Mouse (Mus musculus) heart, adult 2 months (tissue): ENCODE measurements around the gene Hist1h3d. TPM values are rescaled to one million over a fixed set of nuclear protein-coding genes. Genes with fewer than 3 reads are reported as not detected.
"Not testable (repeated sequence)": the region's sequence is repeated elsewhere in the genome, so short reads cannot be mapped to it uniquely, and the experiment has no call there.

ENCODE experiments used
- DNase-seq, 2 experiments: peaks; one replicate each; pipeline ENCODE4 v3.0.0; 2021
- H3K27ac ChIP-seq: fragments of 200-600 bp; 2 replicates; pipeline ENCODE4 v1.8.1; 2022
- H3K27me3 ChIP-seq: fragments of 200-500 bp; 2 replicates; pipeline ENCODE4 v1.6.1; 2012; ENCODE audit warnings: mild to moderate bottlenecking, low read length, inconsistent platforms, mixed read lengths; ENCODE audit not compliant: control insufficient read depth, insufficient read depth
- H3K36me3 ChIP-seq: fragments of 200-500 bp; 2 replicates; pipeline ENCODE4 v1.6.1; 2012; ENCODE audit warnings: low read length, inconsistent platforms; ENCODE audit not compliant: control insufficient read depth, insufficient read depth
- H3K4me1 ChIP-seq: fragments of 200-500 bp; 2 replicates; pipeline ENCODE4 v1.6.1; 2011; ENCODE audit warnings: low read length; ENCODE audit not compliant: control insufficient read depth, insufficient read depth
- H3K4me3 ChIP-seq: fragments of 200-600 bp; 2 replicates; pipeline ENCODE4 v1.8.1; 2022
- H3K79me2 ChIP-seq: fragments of 200-500 bp; replicated peaks from 2 replicates; pipeline ENCODE4 v1.6.1; 2012; ENCODE audit warnings: mild to moderate bottlenecking, inconsistent platforms, low read length, moderate library complexity, mixed read lengths; ENCODE audit not compliant: control insufficient read depth, insufficient read depth
- H3K9ac ChIP-seq: fragments of 200-500 bp; 2 replicates; pipeline ENCODE4 v1.6.1; 2012; ENCODE audit warnings: low read depth, mild to moderate bottlenecking, control low read depth, inconsistent platforms, low read length, mixed read lengths
- CTCF ChIP-seq: fragments of 200-600 bp; IDR thresholded peaks from 2 replicates; pipeline ENCODE4 v1.8.1; 2022; ENCODE audit warnings: antibody characterized with exemption, mild to moderate bottlenecking, moderate library complexity
- EP300 ChIP-seq: fragments of 200-500 bp; IDR thresholded peaks from 2 replicates; pipeline ENCODE4 v1.6.1; 2011; ENCODE audit warnings: low read depth, low read length, control low read depth; ENCODE audit not compliant: insufficient read depth
- POLR2A ChIP-seq: fragments of 200-500 bp; IDR thresholded peaks from 2 replicates; pipeline ENCODE4 v1.6.1; 2011; ENCODE audit warnings: mild to moderate bottlenecking, low read depth, low read length, control low read depth; ENCODE audit not compliant: insufficient read depth
- WGBS: fragments of 180-500 bp; shearing (Covaris S2); methylation state at CpG from one replicate; pipeline ENCODE4 v1.1.7; 2018; 5-methylcytosine and 5-hydroxymethylcytosine counted together
- intact Hi-C: fragments of 180-260 bp; cut with DNase I; formaldehyde crosslinking; loops from one replicate; pipeline ENCODE4 v1.15.1; 2025
- polyA plus RNA-seq: library from polyadenylated mRNA; depleted of rRNA; stranded (reverse); fragments of >200 nt; gene quantifications from 2 replicates; pipeline ENCODE4 v1.2.3, GENCODE M21; 2012
- total RNA-seq, 2 experiments: library from RNA; stranded (reverse); gene quantifications; 2 replicates each; pipeline ENCODE4 v1.2.3; 2021

The Hist1h3d gene
- total and polyA plus RNA-seq, 3 experiments: 1.1 to 2.3 (median 1.5) TPM

- intact Hi-C loops: no loop called here
- Histone ChIP-seq H3K4me1 (peaks cover 4% of the 10 kb centered on the region), H3K79me2 (no peaks in the 10 kb centered on the region), H3K27me3 (no peaks in the 10 kb centered on the region), H3K4me3 (peak overlapping the region; percentile 63), H3K36me3 (peaks cover 6% of the 10 kb centered on the region), H3K27ac (no peak overlapping the region; the same call in 1 of the 2 replicates), H3K9ac (no peak overlapping the region)
- TF ChIP-seq EP300 (no peak), CTCF (no peak), POLR2A (no peak)
- 49% methylated on average over 2 of the region's 2 CpGs for WGBS
- no peak for DNase-seq
Measured at GRCm38 (mm10) chr13:23572218-23573033, 3.1 kb upstream of the Hist1h3d start.

GRCm38 (mm10) chr13:23573034-23573897 is 2.3 kb upstream of the Hist1h3d start:
- H3K9ac ChIP-seq, H3K27me3 ChIP-seq, H3K27ac ChIP-seq, H3K36me3 ChIP-seq, intact Hi-C loops, DNase-seq, H3K4me1 ChIP-seq, H3K79me2 ChIP-seq: not testable (repeated sequence)
- peak overlapping the region; percentile 43 for H3K4me3 ChIP-seq
- WGBS: 31% methylated on average over 20 of the region's 20 CpGs

GRCm38 (mm10) chr13:23573898-23574524 is 1.6 kb upstream of the Hist1h3d start, which contains the start of the genes Hist1h2bf and Hist1h2ad:
TSS of gene Hist1h2bf (minus strand) at chr13:23574196.
TSS of gene Hist1h2ad (plus strand) at chr13:23574381.
- 12% methylated on average over 42 of the region's 42 CpGs for WGBS
- intact Hi-C loops, H3K36me3 ChIP-seq, H3K79me2 ChIP-seq, H3K4me1 ChIP-seq, H3K27me3 ChIP-seq: not testable (repeated sequence)
- H3K4me3 ChIP-seq: peak within 1 kb of the TSS; percentile 43
- H3K27ac ChIP-seq: peak within 1 kb of the TSS; percentile 57
- H3K9ac ChIP-seq: 0 out of 2 replicates have a peak within 1 kb of the TSS, but pooled peaks have one; percentile 13
- peak; percentile 73 to 89 for DNase-seq

- H3K36me3 ChIP-seq, H3K9ac ChIP-seq, H3K27me3 ChIP-seq, DNase-seq, intact Hi-C loops, H3K79me2 ChIP-seq, H3K4me1 ChIP-seq: not testable (repeated sequence)
- Histone ChIP-seq H3K27ac (peak overlapping the region; percentile 6; the same call in 1 of the 2 replicates), H3K4me3 (peak overlapping the region; percentile 43)
- 9% methylated on average over 11 of the region's 39 CpGs for WGBS
Measured at GRCm38 (mm10) chr13:23574546-23575170, 905 bp upstream of the Hist1h3d start.

GRCm38 (mm10) chr13:23575864-23576313 is 326 bp downstream of the Hist1h3d start:
- H3K79me2 ChIP-seq, H3K36me3 ChIP-seq, H3K4me1 ChIP-seq, DNase-seq, H3K27ac ChIP-seq, intact Hi-C loops, H3K27me3 ChIP-seq: not testable (repeated sequence)
- Histone ChIP-seq H3K4me3 (peak overlapping the region; percentile 47), H3K9ac (peak overlapping the region; percentile 52; the same call in 1 of the 2 replicates)
- WGBS: 13% methylated on average over 15 of the region's 40 CpGs
